Mouse (Mus musculus) heart, embryonic 14.5 days (tissue): ENCODE data around the gene H2-DMb2. TPM values are rescaled to one million over a fixed set of nuclear protein-coding genes. Genes with fewer than 3 reads are reported as not detected.
"Not testable (repeated sequence)": the region's sequence is repeated elsewhere in the genome, so short reads cannot be mapped to it uniquely, and the experiment has no call there.

ENCODE experiments used
- ATAC-seq: fragments of 200-750 bp; cut with Nextera tagmentation; 2 replicates; pipeline ENCODE4 v1.8.0; 2017; ENCODE audit warnings: low read depth, moderate TSS enrichment; ENCODE audit not compliant: insufficient number of reproducible peaks, insufficient read depth, low FRiP score
- H3K27ac ChIP-seq, 2 experiments: fragments of 200-500 bp in 1 of 2; fragments of 300-500 bp in 1 of 2; sonication (generic) in 1 of 2; replicated peaks in 1 of 2; 2 replicates each; pipeline ENCODE4 v1.5.1; 2012 to 2014; ENCODE audit warnings: low read depth in 2 of 2, low read length in 2 of 2, control low read depth in 1 of 2, mild to moderate bottlenecking in 1 of 2, mixed read lengths in 1 of 2; ENCODE audit not compliant: control insufficient read depth in 1 of 2, insufficient read depth in 1 of 2
- H3K27me3 ChIP-seq: fragments of 300-500 bp; sonication (generic); 2 replicates; pipeline ENCODE4 v1.6.1; 2014; ENCODE audit warnings: mild to moderate bottlenecking, low read length, control low read depth; ENCODE audit not compliant: control insufficient read depth, insufficient read depth
- H3K36me3 ChIP-seq: fragments of 300-500 bp; sonication (generic); 2 replicates; pipeline ENCODE4 v1.6.1; 2014; ENCODE audit warnings: mild to moderate bottlenecking, control low read depth, low read length, mixed read lengths; ENCODE audit not compliant: control insufficient read depth, insufficient read depth
- H3K4me1 ChIP-seq, 2 experiments: fragments of 200-500 bp in 1 of 2; fragments of 300-500 bp in 1 of 2; sonication (generic) in 1 of 2; 2 replicates each; pipeline ENCODE4 v1.6.1; 2012 to 2014; ENCODE audit warnings: low read length in 2 of 2, control low read depth in 1 of 2, mixed read lengths in 1 of 2; ENCODE audit not compliant: control insufficient read depth in 2 of 2, insufficient read depth in 2 of 2
- H3K4me2 ChIP-seq: fragments of 300-500 bp; sonication (generic); 2 replicates; pipeline ENCODE4 v1.6.1; 2014; ENCODE audit warnings: mild to moderate bottlenecking, low read length
- H3K4me3 ChIP-seq, 2 experiments: fragments of 200-500 bp in 1 of 2; fragments of 300-500 bp in 1 of 2; sonication (generic) in 1 of 2; 2 replicates each; pipeline ENCODE4 v1.5.1; 2012 to 2014; ENCODE audit warnings: low read length in 2 of 2, mild to moderate bottlenecking in 2 of 2, control low read depth in 1 of 2, low read depth in 1 of 2, moderate library complexity in 1 of 2; ENCODE audit not compliant: control insufficient read depth in 1 of 2, insufficient read depth in 1 of 2
- H3K9ac ChIP-seq: fragments of 300-500 bp; sonication (generic); 2 replicates; pipeline ENCODE4 v1.6.1; 2014; ENCODE audit warnings: mild to moderate bottlenecking, low read length
- H3K9me3 ChIP-seq: fragments of 300-500 bp; sonication (generic); 2 replicates; pipeline ENCODE4 v1.6.1; 2016; ENCODE audit warnings: low read length, control low read depth; ENCODE audit not compliant: control insufficient read depth
- WGBS: fragments of 180-500 bp; shearing (Covaris S2); extraction: QIAGEN DNeasy Blood & Tissue Kit; methylation state at CpG from one replicate; pipeline ENCODE4 v1.1.7; 2014; 5-methylcytosine and 5-hydroxymethylcytosine counted together
- polyA plus RNA-seq: library from polyadenylated mRNA; unstranded; fragments of >200 nt; fragmentation: Nextera tagmentation; extraction: Ambion mirVana; gene quantifications from 2 replicates; pipeline ENCODE4 v1.2.1, GENCODE M21; 2014

H2-DMb2 gene
- polyA plus RNA-seq, 1 experiment from 2014 or later, result 0.36 TPM

DNA sequence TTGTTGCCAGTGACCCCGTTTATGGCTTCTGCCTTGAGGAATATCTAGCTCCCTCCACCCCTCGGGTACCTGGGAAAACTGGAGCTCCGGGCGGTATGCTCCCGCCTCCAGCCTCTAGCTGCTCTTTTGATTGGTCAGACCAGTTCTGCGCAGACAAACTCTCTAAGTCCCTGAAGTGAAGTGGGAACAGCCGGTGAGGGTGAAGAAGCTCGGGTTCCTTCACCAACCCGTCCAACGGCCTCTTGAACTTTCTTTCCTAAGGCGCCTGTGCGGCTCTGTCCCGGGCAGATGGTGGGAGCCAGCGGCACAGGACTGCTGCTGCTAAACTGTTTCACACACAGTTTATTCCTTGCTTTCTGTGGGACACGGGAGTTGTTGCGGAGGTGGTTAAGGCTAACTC, 3.7 kb upstream of the H2-DMb2 start:
- no peak for ATAC-seq
- H3K36me3 ChIP-seq, result no peaks in the 10 kb centered on the region
- H3K4me2 ChIP-seq, result peak overlapping the region; percentile 75
- H3K9me3 ChIP-seq, result no peaks in the 10 kb centered on the region
- H3K4me1 ChIP-seq, result peaks cover 5 to 12% of the 10 kb centered on the region in 2 experiments; a peak in 2 of 4 replicates
- H3K27ac ChIP-seq, result no peak overlapping the region
- WGBS, result under 1% methylated on average over 16 of the region's 16 CpGs
- H3K4me3 ChIP-seq, result peak overlapping the region; percentile 39 to 45
- H3K9ac ChIP-seq, result peak overlapping the region; percentile 51
- peaks cover 39% of the 10 kb centered on the region for H3K27me3 ChIP-seq

DNA sequence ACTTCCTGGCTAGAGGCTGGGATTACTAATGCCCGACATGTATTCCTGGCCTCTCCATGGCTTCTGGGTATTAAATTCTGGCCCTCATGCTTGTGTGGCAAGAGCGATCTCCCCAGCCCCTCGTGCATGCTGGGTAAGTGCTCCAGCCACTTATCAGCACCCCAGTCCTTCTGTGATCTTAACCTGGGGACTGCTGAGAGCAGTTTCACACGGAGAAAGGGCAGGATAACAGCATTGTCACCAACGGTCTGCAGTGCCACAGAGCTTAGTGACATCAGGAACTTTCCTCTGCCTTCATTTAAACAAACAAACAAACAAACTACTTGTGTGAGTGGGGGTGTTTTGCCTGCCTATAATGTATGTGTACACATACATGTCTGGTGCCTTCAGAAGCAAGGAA, 2.9 kb upstream of the H2-DMb2 start:
- H3K4me2 ChIP-seq, result peak overlapping the region; percentile 75
- no peak overlapping the region for H3K9ac ChIP-seq
- no peak overlapping the region for H3K27ac ChIP-seq
- no peak overlapping the region for H3K4me3 ChIP-seq
- H3K36me3 ChIP-seq, result no peaks in the 10 kb centered on the region
- WGBS, result under 1% methylated on average over 5 of the region's 5 CpGs
- H3K9me3 ChIP-seq, result no peaks in the 10 kb centered on the region
- no peak for ATAC-seq
- H3K27me3 ChIP-seq, result peaks cover 39% of the 10 kb centered on the region
- H3K4me1 ChIP-seq, result peaks cover 5 to 12% of the 10 kb centered on the region in 2 experiments; a peak in 2 of 4 replicates

DNA sequence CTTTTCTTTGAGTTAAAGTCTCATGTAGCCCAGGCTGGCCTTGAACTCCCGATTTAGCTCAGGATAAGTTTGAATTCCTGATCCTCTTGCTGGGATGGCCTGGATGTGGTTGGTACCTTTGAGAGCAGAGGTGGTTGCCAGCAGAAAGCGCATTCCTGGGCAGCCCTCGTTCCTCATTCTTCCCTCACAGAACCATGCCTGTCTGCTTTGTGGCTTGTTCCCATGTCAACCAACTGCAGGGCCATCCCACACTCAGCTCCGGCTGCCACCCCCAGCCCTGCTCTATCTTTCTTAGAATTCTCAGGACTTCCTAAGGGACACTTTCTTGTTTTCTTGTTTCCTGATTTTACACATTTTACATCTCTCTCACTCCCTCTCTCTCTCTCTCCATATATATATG, 1.7 kb upstream of the H2-DMb2 start:
- Histone ChIP-seq H3K4me1 (peaks cover 3 to 9% of the 10 kb centered on the region in 2 experiments; a peak in 2 of 4 replicates), H3K4me3 (no peak overlapping the region), H3K9ac (no peak overlapping the region), H3K36me3 (no peaks in the 10 kb centered on the region), H3K9me3 (no peaks in the 10 kb centered on the region), H3K27me3 (peaks cover 39% of the 10 kb centered on the region), H3K27ac (no peak overlapping the region), H3K4me2 (no peak overlapping the region)
- 58% methylated on average over 4 of the region's 4 CpGs for WGBS
- no peak for ATAC-seq

DNA sequence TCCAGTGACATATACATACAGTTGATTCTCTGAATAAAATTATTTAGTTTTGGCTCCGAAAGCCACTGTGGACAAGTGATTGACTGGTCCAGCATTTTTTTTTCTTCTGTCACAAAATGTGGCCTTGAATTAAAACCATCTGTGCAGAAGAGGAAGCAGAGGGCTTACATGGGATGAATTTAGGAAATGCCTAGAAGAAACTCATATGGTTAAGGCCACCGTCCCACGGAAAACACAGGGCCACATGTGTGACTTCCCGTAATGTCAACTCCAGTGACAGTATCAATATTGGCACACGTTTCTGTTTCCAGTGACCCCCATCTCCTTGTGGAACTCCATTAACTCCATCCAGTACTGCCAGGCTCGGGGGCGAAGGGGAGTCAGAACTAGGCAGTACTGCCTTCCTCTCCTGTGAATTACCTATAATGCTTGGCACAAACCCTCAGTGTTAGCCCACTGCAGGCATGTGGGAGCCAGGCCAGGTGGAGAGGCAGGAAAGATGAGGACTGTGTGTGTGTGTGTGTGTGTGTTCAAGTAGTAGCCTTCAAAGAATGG, 574 bp upstream of the H2-DMb2 start:
- no peaks in the 10 kb centered on the region for H3K36me3 ChIP-seq
- no peak for ATAC-seq
- peaks cover 34% of the 10 kb centered on the region for H3K27me3 ChIP-seq
- H3K4me1 ChIP-seq, result peaks cover 3 to 9% of the 10 kb centered on the region in 2 experiments; a peak in 2 of 4 replicates
- no peak overlapping the region for H3K4me2 ChIP-seq
- H3K9me3 ChIP-seq, result no peaks in the 10 kb centered on the region
- 72% methylated on average over 7 of the region's 7 CpGs for WGBS
- no peak overlapping the region for H3K27ac ChIP-seq
- no peak overlapping the region for H3K9ac ChIP-seq
- H3K4me3 ChIP-seq, result no peak overlapping the region

DNA sequence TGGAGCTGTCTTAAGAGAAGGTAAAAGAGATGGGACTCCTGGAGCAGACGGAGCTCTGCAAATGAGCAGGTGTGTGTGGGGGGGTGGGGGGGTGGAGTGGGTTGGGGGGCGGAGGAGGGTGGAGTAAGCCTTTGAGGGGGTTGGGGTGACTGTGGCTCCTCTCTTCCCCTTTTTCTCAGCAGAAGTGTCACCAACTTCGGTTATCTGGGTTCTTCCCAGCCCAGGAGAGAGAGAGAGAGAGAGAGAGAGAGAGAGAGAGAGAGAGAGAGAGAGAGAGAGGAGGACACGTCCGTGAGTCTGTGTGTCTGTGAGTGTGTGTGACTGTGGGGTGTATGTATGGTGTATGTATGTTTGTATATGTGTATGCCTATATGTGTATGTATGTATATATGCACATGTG, 354 bp downstream of the H2-DMb2 start:
- Histone ChIP-seq H3K36me3 (no peaks in the 10 kb centered on the region), H3K4me3 (no peak overlapping the region), H3K27ac (no peak overlapping the region), H3K9ac (no peak overlapping the region), H3K4me2 (no peak overlapping the region), H3K27me3 (peaks cover 25% of the 10 kb centered on the region), H3K9me3 (no peaks in the 10 kb centered on the region), H3K4me1 (peaks cover 3 to 9% of the 10 kb centered on the region in 2 experiments; a peak in 2 of 4 replicates)
- ATAC-seq, result no peak
- 55% methylated on average over 5 of the region's 5 CpGs for WGBS

DNA sequence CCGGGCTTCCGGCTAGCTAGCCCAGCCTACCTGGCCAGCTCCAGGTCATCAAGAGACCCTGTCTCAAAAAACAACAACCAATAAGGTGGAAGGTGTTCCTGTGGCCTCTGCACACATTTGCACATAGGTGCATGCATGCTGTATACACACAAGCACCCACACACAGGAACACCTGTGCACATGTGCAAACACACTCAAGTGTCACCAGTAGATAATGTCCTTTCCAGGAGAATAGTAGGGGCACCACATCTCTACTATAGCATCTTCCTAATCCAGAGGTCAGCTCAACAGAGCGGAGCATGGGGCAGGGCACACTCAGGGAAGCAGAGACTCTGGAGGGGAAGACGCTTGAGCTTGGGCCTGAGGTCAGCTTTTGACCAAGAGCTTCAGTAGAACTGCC, 1.1 kb downstream of the H2-DMb2 start:
- 92% methylated on average over 4 of the region's 4 CpGs for WGBS
- not testable (repeated sequence) for H3K4me1 ChIP-seq, H3K4me3 ChIP-seq, H3K36me3 ChIP-seq, H3K9ac ChIP-seq, H3K4me2 ChIP-seq, H3K9me3 ChIP-seq, ATAC-seq, H3K27ac ChIP-seq
- H3K27me3 ChIP-seq, result peaks cover 19% of the 10 kb centered on the region; the same call in 1 of the 2 replicates

DNA sequence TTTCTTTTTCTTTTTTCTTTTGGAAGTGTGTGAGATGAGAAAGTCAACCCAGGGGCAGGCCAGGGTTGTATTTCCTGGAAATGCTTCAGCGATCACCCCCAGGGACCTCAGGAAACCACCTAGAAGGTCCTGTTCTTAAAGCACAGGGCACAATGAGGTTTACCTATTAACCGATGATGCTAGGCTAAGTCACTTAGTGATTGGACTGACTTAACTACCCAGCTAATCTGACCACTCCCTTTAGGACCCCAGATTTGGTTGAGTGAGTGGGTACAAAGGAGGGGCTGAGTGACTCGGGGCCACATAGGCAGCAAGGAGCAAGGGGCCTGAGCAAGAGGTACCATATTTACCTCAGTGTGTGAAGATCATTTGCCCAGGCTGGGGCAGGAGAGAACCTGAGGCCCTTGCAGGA, 1.9 kb downstream of the H2-DMb2 start:
- no peaks in the 10 kb centered on the region for H3K36me3 ChIP-seq
- no peak overlapping the region for H3K4me2 ChIP-seq
- no peak for ATAC-seq
- no peak overlapping the region for H3K4me3 ChIP-seq
- H3K27me3 ChIP-seq, result peaks cover 16% of the 10 kb centered on the region; the same call in 1 of the 2 replicates
- H3K4me1 ChIP-seq, result peaks cover 3% of the 10 kb centered on the region in 2 experiments; a peak in 2 of 4 replicates
- WGBS, result 69% methylated on average over 3 of the region's 3 CpGs
- H3K9me3 ChIP-seq, result no peaks in the 10 kb centered on the region
- no peak overlapping the region for H3K9ac ChIP-seq
- H3K27ac ChIP-seq, result no peak overlapping the region

DNA sequence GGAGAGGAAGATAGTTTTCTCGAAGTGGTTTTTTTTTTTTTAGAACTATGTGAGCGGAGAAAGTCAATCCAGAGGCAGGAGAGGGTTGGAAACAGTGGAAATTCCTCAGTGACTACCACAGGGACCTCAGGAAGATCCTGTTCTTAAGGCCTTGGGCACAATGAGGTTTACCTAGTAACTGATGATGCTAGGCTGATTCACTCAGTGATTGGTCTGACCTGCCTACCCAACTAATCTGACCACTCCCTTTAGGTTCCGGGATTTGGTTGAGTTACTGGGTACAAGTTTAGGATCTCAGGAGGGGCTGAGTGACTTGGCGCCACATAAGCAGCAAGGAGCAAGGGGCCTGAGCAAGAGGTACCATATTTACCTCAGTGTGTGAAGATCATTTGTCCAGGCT, 9.8 kb downstream of the H2-DMb2 start, which contains the start of gene H2-DMb1:
Gene H2-DMb1, plus strand, starts transcription at position 150 of the 400 bp plus-strand sequence.
- Histone ChIP-seq H3K4me3 (no peak within 1 kb of the TSS), H3K27me3 (no peaks in the 10 kb centered on the region), H3K4me1 (no peaks in the 10 kb centered on the region), H3K9ac (no peak within 1 kb of the TSS), H3K9me3 (no peaks in the 10 kb centered on the region), H3K27ac (no peak within 1 kb of the TSS), H3K36me3 (no peaks in the 10 kb centered on the region), H3K4me2 (no peak within 1 kb of the TSS)
- WGBS, result 49% methylated on average over 4 of the region's 4 CpGs
- ATAC-seq, result no peak
